Mouse (Mus musculus) hindbrain, embryonic 10.5 days (tissue): ENCODE measurements around the gene Hltf. TPM values are rescaled to one million over a fixed set of nuclear protein-coding genes. Genes with fewer than 3 reads are reported as not detected.

ENCODE experiments used
- DNase-seq: peaks from one replicate; pipeline ENCODE4 v3.0.0-alpha.2; 2017; ENCODE audit warnings: low spot score
- H3K27ac ChIP-seq: fragments of 300-500 bp; sonication (generic); 2 replicates; pipeline ENCODE4 v1.5.1; 2016; ENCODE audit warnings: mild to moderate bottlenecking, moderate library complexity
- H3K27me3 ChIP-seq: fragments of 300-500 bp; sonication (generic); 2 replicates; pipeline ENCODE4 v1.6.1; 2016; ENCODE audit warnings: mild to moderate bottlenecking; ENCODE audit not compliant: poor library complexity, insufficient read depth, severe bottlenecking
- H3K36me3 ChIP-seq: fragments of 300-500 bp; sonication (generic); 2 replicates; pipeline ENCODE4 v1.6.1; 2016; ENCODE audit warnings: mild to moderate bottlenecking, moderate library complexity
- H3K4me1 ChIP-seq: fragments of 300-500 bp; sonication (generic); replicated peaks from 2 replicates; pipeline ENCODE4 v1.6.1; 2016; ENCODE audit warnings: mild to moderate bottlenecking
- H3K4me3 ChIP-seq: fragments of 300-500 bp; sonication (generic); 2 replicates; pipeline ENCODE4 v1.5.1; 2016; ENCODE audit warnings: mild to moderate bottlenecking, moderate library complexity
- H3K9me3 ChIP-seq: fragments of 300-500 bp; sonication (generic); 2 replicates; pipeline ENCODE4 v1.6.1; 2016; ENCODE audit warnings: mild to moderate bottlenecking, moderate library complexity
- WGBS: fragments of 180-500 bp; shearing (Covaris S2); methylation state at CpG from one replicate; pipeline ENCODE4 v1.1.7; 2016; 5-methylcytosine and 5-hydroxymethylcytosine counted together
- polyA plus RNA-seq: library from polyadenylated mRNA; unstranded; fragments of >200 nt; fragmentation: Nextera tagmentation; extraction: Ambion mirVana; gene quantifications from 2 replicates; pipeline ENCODE4 v1.2.1, GENCODE M21; 2016

Gene Hltf
- polyA plus RNA-seq, 1 experiment from 2014 or later = 14.5 TPM

- 53% methylated on average over 1 of the region's 1 CpGs for WGBS
- H3K27ac ChIP-seq = no peak overlapping the region
- H3K9me3 ChIP-seq = no peaks in the 10 kb centered on the region
- H3K27me3 ChIP-seq = no peaks in the 10 kb centered on the region
- peak; percentile 34 for DNase-seq
- H3K36me3 ChIP-seq = 0 out of 2 replicates have a peak, but pooled peaks cover 3% of the 10 kb centered on the region
- H3K4me1 ChIP-seq = peaks cover 6% of the 10 kb centered on the region
- no peak overlapping the region for H3K4me3 ChIP-seq
Measured at GRCm38 (mm10) chr3:20141679-20142078, 84.1 kb downstream of the Hltf start.

- no peaks in the 10 kb centered on the region for H3K9me3 ChIP-seq
- H3K4me1 ChIP-seq = peaks cover 6% of the 10 kb centered on the region
- no peaks in the 10 kb centered on the region for H3K27me3 ChIP-seq
- 83% methylated on average over 2 of the region's 2 CpGs for WGBS
- no peak overlapping the region for H3K27ac ChIP-seq
- H3K4me3 ChIP-seq = no peak overlapping the region
- 0 out of 2 replicates have a peak, but pooled peaks cover 3% of the 10 kb centered on the region for H3K36me3 ChIP-seq
- no peak for DNase-seq
Measured at GRCm38 (mm10) chr3:20142101-20142500, 84.5 kb downstream of the Hltf start.

DNA sequence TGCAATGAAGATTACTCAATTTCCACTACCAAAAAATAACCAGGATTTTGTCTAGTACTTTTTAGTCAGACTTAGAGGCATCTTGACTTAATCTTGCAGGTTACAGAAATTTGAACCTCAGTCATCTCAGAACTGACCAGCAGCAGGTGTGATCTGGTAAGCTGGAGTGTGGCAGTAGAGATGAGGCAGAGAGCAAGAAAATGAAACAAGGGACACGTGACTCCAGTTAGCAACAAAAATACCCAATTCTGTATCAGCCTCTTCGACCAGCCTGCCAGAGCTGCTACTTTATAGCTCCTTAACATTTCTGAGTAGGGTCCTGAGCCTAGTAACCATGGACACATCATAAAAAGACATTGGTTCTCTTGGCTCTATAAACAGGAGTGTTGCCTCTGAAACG lies 85.0 kb downstream of the Hltf start:
- Histone ChIP-seq H3K27me3 (no peaks in the 10 kb centered on the region), H3K4me1 (peaks cover 6% of the 10 kb centered on the region), H3K4me3 (no peak overlapping the region), H3K36me3 (no peaks in the 10 kb centered on the region), H3K9me3 (no peaks in the 10 kb centered on the region), H3K27ac (no peak overlapping the region)
- 77% methylated on average over 3 of the region's 3 CpGs for WGBS
- DNase-seq = no peak

- H3K4me3 ChIP-seq = no peak overlapping the region
Measured at GRCm38 (mm10) chr3:20143726-20144125, 86.1 kb downstream of the Hltf start.

GRCm38 (mm10) chr3:20144401-20144800 lies 86.8 kb downstream of the Hltf start:
- H3K9me3 ChIP-seq = no peaks in the 10 kb centered on the region
- H3K36me3 ChIP-seq = peaks cover 8% of the 10 kb centered on the region; the same call in 1 of the 2 replicates
- H3K4me1 ChIP-seq = peaks cover 6% of the 10 kb centered on the region
- no peak for DNase-seq
- 47% methylated on average over 2 of the region's 2 CpGs for WGBS
- H3K4me3 ChIP-seq = no peak overlapping the region
- no peaks in the 10 kb centered on the region for H3K27me3 ChIP-seq
- no peak overlapping the region for H3K27ac ChIP-seq

More at GRCm38 (mm10) chr3:20143726-20144125, 86.1 kb downstream of the Hltf start:
- 0 out of 2 replicates have a peak, but pooled peaks cover 3% of the 10 kb centered on the region for H3K36me3 ChIP-seq
- peaks cover 6% of the 10 kb centered on the region for H3K4me1 ChIP-seq
- no peak for DNase-seq
- no peaks in the 10 kb centered on the region for H3K27me3 ChIP-seq
- no peaks in the 10 kb centered on the region for H3K9me3 ChIP-seq
- 84% methylated on average over 3 of the region's 3 CpGs for WGBS
- no peak overlapping the region for H3K27ac ChIP-seq

DNA sequence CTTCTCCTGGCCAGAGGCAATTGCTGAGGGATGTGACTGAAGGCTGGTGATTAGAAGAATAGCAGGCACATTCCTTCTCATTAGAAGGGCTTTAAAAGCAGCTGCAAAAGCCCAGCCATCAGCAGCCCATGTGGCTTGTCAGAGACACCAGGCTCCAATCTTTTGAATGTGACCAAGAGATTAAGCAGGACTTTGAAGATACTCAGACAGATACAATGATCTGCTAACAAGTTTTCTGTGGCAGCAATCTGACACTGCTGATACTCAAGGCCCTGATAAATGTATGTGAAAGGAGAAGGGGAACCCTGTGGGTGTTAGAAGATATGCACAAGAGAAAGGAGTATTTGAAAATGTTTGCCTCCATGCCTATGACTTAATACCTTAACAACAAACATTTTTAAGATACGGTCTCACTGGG lies 88.1 kb downstream of the Hltf start:
- no peak for DNase-seq
- H3K27me3 ChIP-seq = no peaks in the 10 kb centered on the region
- no peak overlapping the region for H3K4me3 ChIP-seq
- H3K36me3 ChIP-seq = peaks cover 8% of the 10 kb centered on the region; the same call in 1 of the 2 replicates
- no peak overlapping the region for H3K27ac ChIP-seq
- no peaks in the 10 kb centered on the region for H3K9me3 ChIP-seq
- peaks cover 6% of the 10 kb centered on the region for H3K4me1 ChIP-seq
- WGBS = 84% methylated on average over 1 of the region's 1 CpGs

DNA sequence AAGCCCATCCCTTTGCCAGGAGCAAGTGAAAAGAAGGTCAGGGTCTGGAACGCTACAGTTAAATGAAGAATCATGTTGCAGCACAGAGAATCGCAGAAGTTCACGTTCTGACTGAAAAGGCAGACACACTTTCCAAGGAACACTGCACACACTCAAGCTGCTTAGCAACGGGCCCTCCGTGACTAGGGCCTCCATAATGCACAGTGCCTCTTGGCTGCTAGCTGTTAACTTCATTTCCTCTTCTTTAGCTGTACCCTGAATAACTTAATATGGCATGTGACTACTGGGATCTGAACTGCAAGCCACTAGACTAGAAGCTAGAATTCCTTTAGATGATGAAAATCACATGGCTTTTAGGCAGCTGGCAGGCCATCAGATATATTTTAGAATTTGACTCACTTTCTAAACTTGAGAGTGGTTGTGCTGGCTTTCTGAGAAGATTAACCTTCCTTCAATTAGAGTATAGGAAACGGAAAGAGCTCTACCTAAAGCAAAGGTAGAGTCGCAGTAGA lies 89.3 kb downstream of the Hltf start:
- 79% methylated on average over 7 of the region's 7 CpGs for WGBS
- no peak for DNase-seq

DNA sequence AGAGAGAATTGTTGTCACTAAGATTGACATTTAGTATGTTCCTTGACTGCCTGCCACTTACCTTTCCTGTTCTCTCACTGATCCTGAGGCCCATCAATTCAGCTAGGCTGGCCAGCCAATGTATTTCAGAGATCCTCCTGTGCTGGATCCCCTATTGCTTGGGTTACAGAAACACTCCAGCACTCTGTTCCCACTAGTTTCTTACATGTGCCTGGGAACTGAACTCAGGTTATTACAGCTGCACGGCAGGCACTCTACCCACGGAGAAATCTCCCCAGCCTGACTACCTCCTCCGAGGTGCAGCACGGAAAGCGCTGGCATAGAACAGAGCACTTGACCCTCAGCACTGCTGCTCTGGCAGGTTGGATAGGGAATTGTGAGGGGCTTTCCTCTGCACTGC lies 90.0 kb downstream of the Hltf start:
- no peak for DNase-seq
- no peaks in the 10 kb centered on the region; the same call in 1 of the 2 replicates for H3K4me1 ChIP-seq
- no peak overlapping the region for H3K27ac ChIP-seq
- WGBS = 86% methylated on average over 5 of the region's 5 CpGs
- H3K36me3 ChIP-seq = peaks cover 8% of the 10 kb centered on the region; the same call in 1 of the 2 replicates
- no peaks in the 10 kb centered on the region for H3K9me3 ChIP-seq
- H3K27me3 ChIP-seq = no peaks in the 10 kb centered on the region
- no peak overlapping the region for H3K4me3 ChIP-seq

More for the DNA sequence above, 89.3 kb downstream of the Hltf start:
- Histone ChIP-seq H3K4me3 (no peak overlapping the region), H3K27me3 (no peaks in the 10 kb centered on the region), H3K4me1 (peaks cover 1% of the 10 kb centered on the region; the same call in 1 of the 2 replicates), H3K9me3 (no peaks in the 10 kb centered on the region), H3K36me3 (peaks cover 8% of the 10 kb centered on the region; the same call in 1 of the 2 replicates), H3K27ac (no peak overlapping the region)

DNA sequence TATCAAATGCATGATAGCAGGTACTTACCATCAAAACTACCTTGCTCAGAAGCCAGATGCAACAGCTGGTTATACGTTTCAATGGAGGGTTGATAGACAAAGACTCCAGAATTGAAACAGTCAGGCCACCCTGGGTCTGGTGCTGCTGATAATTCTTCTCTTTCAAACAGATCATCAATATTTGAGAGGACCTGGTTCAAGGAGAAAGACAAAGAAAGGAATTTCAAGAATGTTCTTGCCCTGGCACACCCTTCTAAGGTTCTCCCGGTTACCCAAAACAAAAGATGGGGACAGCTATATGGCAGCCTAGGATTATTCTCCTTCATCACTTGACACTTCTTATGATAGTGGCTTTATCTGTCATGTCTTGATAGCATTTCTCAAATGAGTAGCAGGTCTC lies 92.9 kb downstream of the Hltf start:
- H3K27ac ChIP-seq = no peak overlapping the region
- DNase-seq = no peak

DNA sequence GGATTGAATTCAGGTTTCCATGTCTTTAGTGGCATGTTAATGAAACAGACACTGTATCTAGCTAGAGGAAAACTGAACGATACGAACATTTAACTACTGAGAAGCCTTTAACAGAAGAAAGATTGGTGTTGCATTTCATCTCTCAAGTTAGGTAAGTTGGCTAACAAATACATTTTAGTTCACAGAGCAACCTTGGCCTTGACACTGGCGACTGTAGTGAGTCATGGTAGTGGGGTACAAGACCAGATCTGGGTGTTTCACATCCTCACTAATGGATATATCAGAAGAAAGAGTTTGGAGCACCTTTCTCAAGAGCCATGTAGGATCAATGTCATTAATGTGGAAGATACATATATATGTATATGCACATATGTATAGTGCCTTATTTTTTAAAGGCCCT lies 94.0 kb downstream of the Hltf start:
- DNase-seq = no peak
- no peak overlapping the region for H3K27ac ChIP-seq
- no peaks in the 10 kb centered on the region for H3K9me3 ChIP-seq
- 94% methylated on average over 3 of the region's 3 CpGs for WGBS
- peaks cover 14% of the 10 kb centered on the region; the same call in 1 of the 2 replicates for H3K4me1 ChIP-seq
- H3K4me3 ChIP-seq = no peak overlapping the region
- H3K27me3 ChIP-seq = peaks cover 7% of the 10 kb centered on the region; the same call in 1 of the 2 replicates
- H3K36me3 ChIP-seq = peaks cover 8% of the 10 kb centered on the region; the same call in 1 of the 2 replicates

More for the DNA sequence above, 92.9 kb downstream of the Hltf start:
- H3K27me3 ChIP-seq = peaks cover 2% of the 10 kb centered on the region; the same call in 1 of the 2 replicates
- peaks cover 8% of the 10 kb centered on the region; the same call in 1 of the 2 replicates for H3K36me3 ChIP-seq
- no peaks in the 10 kb centered on the region for H3K9me3 ChIP-seq
- peaks cover 14% of the 10 kb centered on the region; the same call in 1 of the 2 replicates for H3K4me1 ChIP-seq
- H3K4me3 ChIP-seq = no peak overlapping the region
- WGBS = 71% methylated on average over 2 of the region's 2 CpGs

GRCm38 (mm10) chr3:20154531-20155367 lies 97.1 kb downstream of the Hltf start, which contains the start of gene Gyg:
Gene Gyg (minus strand): TSS chr3:20155317.
- peaks cover 7% of the 10 kb centered on the region; the same call in 1 of the 2 replicates for H3K27me3 ChIP-seq
- H3K36me3 ChIP-seq = no peaks in the 10 kb centered on the region
- peaks cover 14% of the 10 kb centered on the region; the same call in 1 of the 2 replicates for H3K4me1 ChIP-seq
- peak; percentile 59 for DNase-seq
- peaks cover 6% of the 10 kb centered on the region; the same call in 1 of the 2 replicates for H3K9me3 ChIP-seq
- H3K4me3 ChIP-seq = peak within 1 kb of the TSS; percentile 81
- H3K27ac ChIP-seq = peak within 1 kb of the TSS; percentile 86
- 2% methylated on average over 73 of the region's 73 CpGs for WGBS

DNA sequence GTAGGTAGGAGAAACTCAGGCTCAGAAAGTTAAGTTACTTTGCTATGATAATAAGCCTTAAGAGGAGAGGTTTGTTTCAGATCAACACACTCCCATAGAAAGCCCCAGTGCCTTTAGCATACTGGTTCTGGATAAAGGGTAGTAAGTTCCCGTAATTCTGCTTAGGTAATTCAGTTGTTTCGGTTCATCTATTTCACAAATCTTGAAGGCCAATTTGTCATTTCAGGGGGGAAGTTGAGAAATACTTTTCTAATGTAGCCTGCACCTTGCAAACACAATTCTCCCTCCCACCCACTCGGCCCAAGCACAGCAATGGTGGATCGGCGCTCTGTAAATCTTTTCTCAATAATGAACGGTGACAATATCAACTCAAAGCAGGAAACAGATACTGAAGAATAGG lies 97.9 kb downstream of the Hltf start:
- WGBS = 87% methylated on average over 6 of the region's 6 CpGs
- DNase-seq = no peak
- Histone ChIP-seq H3K4me1 (peaks cover 14% of the 10 kb centered on the region; the same call in 1 of the 2 replicates), H3K9me3 (peaks cover 11% of the 10 kb centered on the region), H3K27ac (no peak overlapping the region), H3K36me3 (no peaks in the 10 kb centered on the region), H3K27me3 (peaks cover 7% of the 10 kb centered on the region; the same call in 1 of the 2 replicates), H3K4me3 (peak overlapping the region; percentile 81; the same call in 1 of the 2 replicates)
